Mouse (Mus musculus): Measurements from ENCODE around the gene Mettl22. TPM values are rescaled to one million over a fixed set of nuclear protein-coding genes. Genes with fewer than 3 reads are reported as not detected.
A peak's percentile ranks its signal among the peaks of the same experiment; 100 is the strongest.

Mettl22 gene
- polyA plus RNA-seq, 1 experiment = 12.4 TPM

- TF ChIP-seq CTCF (IDR thresholded peaks at IDR 0.05; ENCODE audit: low read depth, low read length) (no peak), EP300 (IDR thresholded peaks at IDR 0.05; ENCODE audit: insufficient read depth, low read depth, low read length) (no peak), POLR2A (IDR thresholded peaks at IDR 0.05; ENCODE audit: insufficient read depth, low read length) (no peak)
- no peaks in the 10 kb centered on the region for H3K27me3 ChIP-seq (ENCODE audit: control insufficient read depth, insufficient read depth, low read length, poor library complexity, severe bottlenecking)
- no peak overlapping the region for H3K9ac ChIP-seq (ENCODE audit: low read depth, poor library complexity, severe bottlenecking)
- no peaks in the 10 kb centered on the region for H3K4me1 ChIP-seq (ENCODE audit: control insufficient read depth, insufficient read depth, low read length)
- H3K4me3 ChIP-seq (ENCODE audit: low read depth, low read length) = no peak overlapping the region
- H3K27ac ChIP-seq (ENCODE audit: insufficient read depth, low read length) = no peak overlapping the region
- H3K36me3 ChIP-seq (ENCODE audit: control insufficient read depth, insufficient read depth, low read length, poor library complexity, severe bottlenecking) = no peaks in the 10 kb centered on the region
- H3K9me3 ChIP-seq (replicated peaks; ENCODE audit: control insufficient read depth, insufficient read depth, low read length, poor library complexity, severe bottlenecking) = no peaks in the 10 kb centered on the region
Observed at GRCm38 (mm10) chr16:8525293-8525692, 54.7 kb downstream of the Mettl22 start.

DNA sequence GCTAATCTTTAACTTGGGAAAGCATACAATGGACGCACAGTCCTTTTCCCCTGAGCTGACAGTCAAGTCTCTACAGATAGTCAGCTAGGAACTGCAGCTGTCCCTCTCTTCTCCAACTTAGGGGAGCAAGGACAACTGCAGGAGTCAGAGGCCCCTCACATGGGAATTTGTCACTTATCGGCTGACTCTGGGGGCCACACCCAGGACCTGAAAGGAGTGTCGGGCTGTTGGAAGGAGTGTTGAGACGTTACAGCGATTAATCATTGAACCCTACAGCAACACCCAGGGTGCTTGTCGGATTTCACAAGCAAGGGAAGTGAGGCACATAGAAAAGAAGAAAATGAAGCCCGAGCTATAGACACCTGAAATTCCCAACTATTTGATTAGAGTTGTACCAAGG, 55.3 kb downstream of the Mettl22 start:
- H3K4me3 ChIP-seq (ENCODE audit: low read depth, low read length) = no peak overlapping the region
- no peaks in the 10 kb centered on the region for H3K27me3 ChIP-seq (ENCODE audit: control insufficient read depth, insufficient read depth, low read length, poor library complexity, severe bottlenecking)
- H3K4me1 ChIP-seq (ENCODE audit: control insufficient read depth, insufficient read depth, low read length) = no peaks in the 10 kb centered on the region
- no peak overlapping the region for H3K9ac ChIP-seq (ENCODE audit: low read depth, poor library complexity, severe bottlenecking)
- TF ChIP-seq EP300 (IDR thresholded peaks at IDR 0.05; ENCODE audit: insufficient read depth, low read depth, low read length) = no peak
- no peak for TF ChIP-seq CTCF (IDR thresholded peaks at IDR 0.05; ENCODE audit: low read depth, low read length)
- TF ChIP-seq POLR2A (IDR thresholded peaks at IDR 0.05; ENCODE audit: insufficient read depth, low read length) = no peak
- no peak overlapping the region for H3K27ac ChIP-seq (ENCODE audit: insufficient read depth, low read length)
- no peaks in the 10 kb centered on the region for H3K9me3 ChIP-seq (replicated peaks; ENCODE audit: control insufficient read depth, insufficient read depth, low read length, poor library complexity, severe bottlenecking)
- H3K36me3 ChIP-seq (ENCODE audit: control insufficient read depth, insufficient read depth, low read length, poor library complexity, severe bottlenecking) = no peaks in the 10 kb centered on the region

DNA sequence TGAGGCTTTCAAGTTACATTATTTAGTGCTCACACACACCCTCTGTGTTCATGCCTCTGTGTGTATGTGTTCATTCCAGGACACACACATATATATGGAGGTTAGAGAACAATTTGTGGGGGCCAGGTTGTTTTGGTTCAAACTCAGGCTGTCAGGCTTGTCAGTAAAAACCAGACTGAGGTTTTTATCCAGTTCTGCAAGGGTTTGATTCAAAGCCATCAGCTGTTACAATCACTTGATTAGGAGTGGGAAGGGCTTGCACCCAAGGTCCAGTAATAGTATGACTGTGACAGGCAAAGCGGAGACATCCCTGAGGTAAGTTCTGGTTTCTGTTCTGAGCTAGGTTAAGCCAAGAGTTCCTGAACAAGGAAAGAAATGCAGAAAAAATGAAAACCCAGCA, 58.8 kb downstream of the Mettl22 start:
- no peaks in the 10 kb centered on the region for H3K9me3 ChIP-seq (replicated peaks; ENCODE audit: control insufficient read depth, insufficient read depth, low read length, poor library complexity, severe bottlenecking)
- no peak overlapping the region for H3K9ac ChIP-seq (ENCODE audit: low read depth, poor library complexity, severe bottlenecking)
- H3K27me3 ChIP-seq (ENCODE audit: control insufficient read depth, insufficient read depth, low read length, poor library complexity, severe bottlenecking) = no peaks in the 10 kb centered on the region
- no peaks in the 10 kb centered on the region for H3K4me1 ChIP-seq (ENCODE audit: control insufficient read depth, insufficient read depth, low read length)
- no peak overlapping the region for H3K4me3 ChIP-seq (ENCODE audit: low read depth, low read length)
- no peak overlapping the region for H3K27ac ChIP-seq (ENCODE audit: insufficient read depth, low read length)
- TF ChIP-seq EP300 (IDR thresholded peaks at IDR 0.05; ENCODE audit: insufficient read depth, low read depth, low read length) = no peak
- TF ChIP-seq POLR2A (IDR thresholded peaks at IDR 0.05; ENCODE audit: insufficient read depth, low read length) = no peak
- TF ChIP-seq CTCF (IDR thresholded peaks at IDR 0.05; ENCODE audit: low read depth, low read length) = no peak
- no peaks in the 10 kb centered on the region for H3K36me3 ChIP-seq (ENCODE audit: control insufficient read depth, insufficient read depth, low read length, poor library complexity, severe bottlenecking)

- H3K4me3 ChIP-seq (ENCODE audit: low read depth, low read length) = no peak overlapping the region
- no peak overlapping the region for H3K27ac ChIP-seq (ENCODE audit: insufficient read depth, low read length)
- no peak overlapping the region for H3K9ac ChIP-seq (ENCODE audit: low read depth, poor library complexity, severe bottlenecking)
Observed at GRCm38 (mm10) chr16:8530018-8530417, 59.4 kb downstream of the Mettl22 start.

GRCm38 (mm10) chr16:8532461-8532860, 61.9 kb downstream of the Mettl22 start:
- no peak overlapping the region for H3K4me3 ChIP-seq (ENCODE audit: low read depth, low read length)
- H3K36me3 ChIP-seq (ENCODE audit: control insufficient read depth, insufficient read depth, low read length, poor library complexity, severe bottlenecking) = no peaks in the 10 kb centered on the region
- peak overlapping the region; percentile 42 for H3K27ac ChIP-seq (ENCODE audit: insufficient read depth, low read length)
- H3K9ac ChIP-seq (ENCODE audit: low read depth, poor library complexity, severe bottlenecking) = no peak overlapping the region
- TF ChIP-seq POLR2A (IDR thresholded peaks at IDR 0.05; ENCODE audit: insufficient read depth, low read length) = no peak
- TF ChIP-seq EP300 (IDR thresholded peaks at IDR 0.05; ENCODE audit: insufficient read depth, low read depth, low read length) = no peak
- no peak for TF ChIP-seq CTCF (IDR thresholded peaks at IDR 0.05; ENCODE audit: low read depth, low read length)
- no peaks in the 10 kb centered on the region for H3K9me3 ChIP-seq (replicated peaks; ENCODE audit: control insufficient read depth, insufficient read depth, low read length, poor library complexity, severe bottlenecking)
- H3K4me1 ChIP-seq (ENCODE audit: control insufficient read depth, insufficient read depth, low read length) = no peaks in the 10 kb centered on the region
- no peaks in the 10 kb centered on the region for H3K27me3 ChIP-seq (ENCODE audit: control insufficient read depth, insufficient read depth, low read length, poor library complexity, severe bottlenecking)

More at GRCm38 (mm10) chr16:8530018-8530417, 59.4 kb downstream of the Mettl22 start:
- no peaks in the 10 kb centered on the region for H3K9me3 ChIP-seq (replicated peaks; ENCODE audit: control insufficient read depth, insufficient read depth, low read length, poor library complexity, severe bottlenecking)
- no peak for TF ChIP-seq EP300 (IDR thresholded peaks at IDR 0.05; ENCODE audit: insufficient read depth, low read depth, low read length)
- TF ChIP-seq POLR2A (IDR thresholded peaks at IDR 0.05; ENCODE audit: insufficient read depth, low read length) = no peak
- TF ChIP-seq CTCF (IDR thresholded peaks at IDR 0.05; ENCODE audit: low read depth, low read length) = no peak
- H3K27me3 ChIP-seq (ENCODE audit: control insufficient read depth, insufficient read depth, low read length, poor library complexity, severe bottlenecking) = no peaks in the 10 kb centered on the region
- H3K36me3 ChIP-seq (ENCODE audit: control insufficient read depth, insufficient read depth, low read length, poor library complexity, severe bottlenecking) = no peaks in the 10 kb centered on the region
- no peaks in the 10 kb centered on the region for H3K4me1 ChIP-seq (ENCODE audit: control insufficient read depth, insufficient read depth, low read length)

GRCm38 (mm10) chr16:8532894-8533293, 62.3 kb downstream of the Mettl22 start:
- Histone ChIP-seq H3K27me3 (ENCODE audit: control insufficient read depth, insufficient read depth, low read length, poor library complexity, severe bottlenecking) (no peaks in the 10 kb centered on the region), H3K9ac (ENCODE audit: low read depth, poor library complexity, severe bottlenecking) (no peak overlapping the region), H3K4me3 (ENCODE audit: low read depth, low read length) (no peak overlapping the region), H3K4me1 (ENCODE audit: control insufficient read depth, insufficient read depth, low read length) (no peaks in the 10 kb centered on the region), H3K27ac (ENCODE audit: insufficient read depth, low read length) (peak overlapping the region; percentile 95), H3K36me3 (ENCODE audit: control insufficient read depth, insufficient read depth, low read length, poor library complexity, severe bottlenecking) (no peaks in the 10 kb centered on the region), H3K9me3 (replicated peaks; ENCODE audit: control insufficient read depth, insufficient read depth, low read length, poor library complexity, severe bottlenecking) (no peaks in the 10 kb centered on the region)
- TF ChIP-seq CTCF (IDR thresholded peaks at IDR 0.05; ENCODE audit: low read depth, low read length) (peak; percentile 45), POLR2A (IDR thresholded peaks at IDR 0.05; ENCODE audit: insufficient read depth, low read length) (no peak), EP300 (IDR thresholded peaks at IDR 0.05; ENCODE audit: insufficient read depth, low read depth, low read length) (peak; percentile 51; the same call in 1 of the 2 replicates)
